Mouse (Mus musculus) MEL (cell line): Measurements from ENCODE around the gene Oca2. TPM values are rescaled to one million over a fixed set of nuclear protein-coding genes. Genes with fewer than 3 reads are reported as not detected.

Source experiments
- DNase-seq: peaks from one replicate; pipeline ENCODE4 v3.0.0; 2011; ENCODE audit warnings: low read depth, low spot score
- H3K27ac ChIP-seq: 2 replicates; pipeline ENCODE4 v1.5.1; 2012; ENCODE audit warnings: low read depth, mild to moderate bottlenecking, control low read depth, low read length, moderate library complexity; ENCODE audit not compliant: control insufficient read depth
- H3K27me3 ChIP-seq, 2 experiments: fragments of 150-350 bp in 1 of 2; sonication (generic) in 1 of 2; 2 replicates each; pipeline ENCODE4 v1.6.1; 2012; ENCODE audit warnings: low read length in 2 of 2, mild to moderate bottlenecking in 2 of 2, improper control_type of control experiment in 1 of 2, moderate library complexity in 1 of 2; ENCODE audit not compliant: insufficient read depth in 2 of 2, control insufficient read depth in 1 of 2
- H3K36me3 ChIP-seq, 2 experiments: 2 replicates each; pipeline ENCODE4 v1.6.1; 2012 to 2014; ENCODE audit warnings: low read length in 2 of 2, improper control_type of control experiment in 1 of 2, inconsistent platforms in 1 of 2, mild to moderate bottlenecking in 1 of 2; ENCODE audit not compliant: insufficient read depth in 2 of 2, control insufficient read depth in 1 of 2
- H3K4me1 ChIP-seq, 2 experiments: fragments of 150-350 bp in 1 of 2; sonication (generic) in 1 of 2; 2 replicates each; pipeline ENCODE4 v1.6.1; 2012; ENCODE audit warnings: low read length in 2 of 2, improper control_type of control experiment in 1 of 2, mild to moderate bottlenecking in 1 of 2; ENCODE audit not compliant: insufficient read depth in 2 of 2, control insufficient read depth in 1 of 2
- H3K4me3 ChIP-seq, 2 experiments: fragments of 150-350 bp in 1 of 2; sonication (generic) in 1 of 2; 2 replicates each; pipeline ENCODE4 v1.5.1; 2012; ENCODE audit warnings: low read depth in 2 of 2, low read length in 2 of 2, mild to moderate bottlenecking in 2 of 2, moderate library complexity in 2 of 2, control low read depth in 1 of 2, improper control_type of control experiment in 1 of 2; ENCODE audit not compliant: control insufficient read depth in 1 of 2, insufficient read depth in 1 of 2
- H3K79me2 ChIP-seq: 2 replicates; pipeline ENCODE4 v1.6.1; 2012; ENCODE audit warnings: mild to moderate bottlenecking, low read length, moderate library complexity; ENCODE audit not compliant: control insufficient read depth, poor library complexity, insufficient read depth
- H3K9ac ChIP-seq: 2 replicates; pipeline ENCODE4 v1.6.1; 2012; ENCODE audit warnings: low read depth, mild to moderate bottlenecking, control low read depth, low read length, moderate library complexity; ENCODE audit not compliant: control insufficient read depth, poor library complexity, severe bottlenecking
- H3K9me3 ChIP-seq: fragments of 150-350 bp; sonication (generic); replicated peaks from 2 replicates; pipeline ENCODE4 v1.6.1; 2012; ENCODE audit warnings: mild to moderate bottlenecking, low read length, improper control_type of control experiment, moderate library complexity; ENCODE audit not compliant: insufficient read depth
- BHLHE40 ChIP-seq: IDR thresholded peaks from 2 replicates; pipeline ENCODE4 v1.6.1; 2012; ENCODE audit warnings: low read depth, mild to moderate bottlenecking, inconsistent platforms, low read length, improper control_type of control experiment, borderline replicate concordance
- CHD1 ChIP-seq: IDR thresholded peaks from 2 replicates; pipeline ENCODE4 v1.6.1; 2012; ENCODE audit warnings: low read depth, mild to moderate bottlenecking, inconsistent platforms, low read length, improper control_type of control experiment
- CHD2 ChIP-seq: IDR thresholded peaks from 2 replicates; pipeline ENCODE4 v1.6.1; 2011; ENCODE audit warnings: low read length, improper control_type of control experiment
- CTCF ChIP-seq, 3 experiments: IDR thresholded peaks in 2 of 3; conservative IDR thresholded peaks in 1 of 3; 2 replicates each; pipeline ENCODE4 v1.5.1; 2011 to 2012; ENCODE audit warnings: low read length in 3 of 3, low read depth in 2 of 3, mild to moderate bottlenecking in 2 of 3, improper control_type of control experiment in 1 of 3, inconsistent platforms in 1 of 3, mixed read lengths in 1 of 3, moderate library complexity in 1 of 3; ENCODE audit not compliant: control insufficient read depth in 1 of 3, insufficient read depth in 1 of 3, poor library complexity in 1 of 3, severe bottlenecking in 1 of 3
- E2F4 ChIP-seq: IDR thresholded peaks from 2 replicates; pipeline ENCODE4 v1.6.1; 2011; ENCODE audit warnings: low read depth, low read length, improper control_type of control experiment, borderline replicate concordance
- ELF1 ChIP-seq: IDR thresholded peaks from 2 replicates; pipeline ENCODE4 v1.6.1; 2014; ENCODE audit warnings: low read depth, mild to moderate bottlenecking, inconsistent platforms, low read length, improper control_type of control experiment, moderate library complexity
- GABPA ChIP-seq: IDR thresholded peaks from 2 replicates; pipeline ENCODE4 v1.6.1; 2012; ENCODE audit warnings: low read depth, mild to moderate bottlenecking, inconsistent platforms, low read length, improper control_type of control experiment, moderate library complexity
- JUND ChIP-seq: IDR thresholded peaks from 2 replicates; pipeline ENCODE4 v1.6.1; 2011; ENCODE audit warnings: low read depth, mild to moderate bottlenecking, improper control_type of control experiment, low read length
- MAFK ChIP-seq: IDR thresholded peaks from 2 replicates; pipeline ENCODE4 v1.6.1; 2011; ENCODE audit warnings: low read depth, mild to moderate bottlenecking, low read length, improper control_type of control experiment, borderline replicate concordance
- MEF2A ChIP-seq: IDR thresholded peaks from 2 replicates; pipeline ENCODE4 v1.6.1; 2014; ENCODE audit warnings: low read depth, mild to moderate bottlenecking, inconsistent platforms, low read length, improper control_type of control experiment; ENCODE audit not compliant: poor library complexity, insufficient replicate concordance, severe bottlenecking; ENCODE audit errors: extremely low read depth
- MXI1 ChIP-seq: IDR thresholded peaks from 2 replicates; pipeline ENCODE4 v1.6.1; 2011; ENCODE audit warnings: mild to moderate bottlenecking, low read depth, low read length, improper control_type of control experiment
- MYB ChIP-seq: IDR thresholded peaks from 2 replicates; pipeline ENCODE4 v1.6.1; 2011; ENCODE audit warnings: mild to moderate bottlenecking, low read depth, low read length, improper control_type of control experiment
- NELFE ChIP-seq: IDR thresholded peaks from 2 replicates; pipeline ENCODE4 v1.6.1; 2011; ENCODE audit warnings: low read depth, low read length, improper control_type of control experiment
- NRF1 ChIP-seq: IDR thresholded peaks from 2 replicates; pipeline ENCODE4 v1.6.1; 2014; ENCODE audit warnings: low read depth, mild to moderate bottlenecking, inconsistent platforms, low read length, improper control_type of control experiment, moderate library complexity; ENCODE audit not compliant: poor library complexity, insufficient read depth, severe bottlenecking
- POLR2AphosphoS2 ChIP-seq: IDR thresholded peaks from 2 replicates; pipeline ENCODE4 v1.6.1; 2011; ENCODE audit warnings: low read length, improper control_type of control experiment
- POLR2AphosphoS5 ChIP-seq: IDR thresholded peaks from 2 replicates; pipeline ENCODE4 v1.6.1; 2012; ENCODE audit warnings: low read depth, borderline replicate concordance, mild to moderate bottlenecking, inconsistent platforms, low read length, moderate library complexity, mixed read lengths
- SIN3A ChIP-seq: IDR thresholded peaks from 2 replicates; pipeline ENCODE4 v1.6.1; 2012; ENCODE audit warnings: low read length, improper control_type of control experiment, inconsistent platforms
- SMC3 ChIP-seq: IDR thresholded peaks from 2 replicates; pipeline ENCODE4 v1.6.1; 2011; ENCODE audit warnings: low read depth, low read length, improper control_type of control experiment
- TCF12 ChIP-seq: IDR thresholded peaks from 2 replicates; pipeline ENCODE4 v1.6.1; 2014; ENCODE audit warnings: low read depth, mild to moderate bottlenecking, inconsistent platforms, low read length, improper control_type of control experiment, moderate library complexity
- UBTF ChIP-seq: IDR thresholded peaks from 2 replicates; pipeline ENCODE4 v1.6.1; 2012; ENCODE audit warnings: low read depth, mild to moderate bottlenecking, inconsistent platforms, low read length, improper control_type of control experiment, moderate library complexity, borderline replicate concordance; ENCODE audit not compliant: insufficient read depth
- USF2 ChIP-seq, 2 experiments: IDR thresholded peaks; 2 replicates each; pipeline ENCODE4 v1.6.1; 2011 to 2012; ENCODE audit warnings: improper control_type of control experiment in 2 of 2, low read length in 2 of 2, borderline replicate concordance in 1 of 2, inconsistent platforms in 1 of 2, low read depth in 1 of 2, mild to moderate bottlenecking in 1 of 2; ENCODE audit not compliant: insufficient read depth in 1 of 2
- ZKSCAN1 ChIP-seq: IDR thresholded peaks from 2 replicates; pipeline ENCODE4 v1.6.1; 2012; ENCODE audit warnings: low read depth, mild to moderate bottlenecking, inconsistent platforms, low read length, improper control_type of control experiment, moderate library complexity
- ZNF384 ChIP-seq: IDR thresholded peaks from 2 replicates; pipeline ENCODE4 v1.6.1; 2012; ENCODE audit warnings: low read depth, mild to moderate bottlenecking, inconsistent platforms, low read length, improper control_type of control experiment
- polyA plus RNA-seq, 2 experiments: library from polyadenylated mRNA; stranded (reverse) in 1 of 2; unstranded in 1 of 2; fragments of >175 nt in 1 of 2; fragments of >200 nt in 1 of 2; gene quantifications; 2 replicates each; pipeline versions ENCODE4 v1.2.1 to v1.2.4; 2012; ENCODE audit warnings: low replicate concordance in 2 of 2, low read depth in 1 of 2; ENCODE audit not compliant: insufficient read length in 2 of 2, insufficient read depth in 1 of 2, missing spikeins in 1 of 2
- total RNA-seq: library from RNA; depleted of rRNA; stranded (reverse); fragments of 300-350 nt; gene quantifications from 2 replicates; pipeline ENCODE4 v1.2.3, GENCODE M21; 2012; rRNA removed

Oca2 gene
- total RNA-seq (not detected in 2 replicates), polyA plus RNA-seq (not detected)

DNA sequence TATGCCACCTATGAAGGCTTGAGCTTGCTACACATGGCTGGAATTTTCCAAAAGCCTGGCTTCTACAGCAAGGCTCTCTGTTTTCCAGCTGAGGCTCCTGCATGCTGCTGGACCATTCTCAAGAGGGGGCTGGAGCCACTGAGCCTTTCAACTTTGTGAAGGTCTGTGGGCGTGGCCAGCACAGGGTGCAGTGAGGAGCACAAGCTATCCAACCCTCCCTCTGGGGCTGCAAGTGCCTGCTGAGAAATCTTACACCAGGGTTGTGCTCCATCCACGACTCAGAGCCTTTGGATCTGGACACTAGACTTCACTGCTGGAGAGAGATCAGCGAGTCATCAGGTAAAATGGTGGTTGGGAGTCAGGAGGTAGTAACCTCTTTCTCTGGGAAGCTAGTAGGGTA, at the start of gene Oca2:
Gene Oca2, plus strand, starts transcription at position 218 of the 400 bp plus-strand sequence.
- H3K4me3 ChIP-seq = no peak within 1 kb of the TSS
- no peak for DNase-seq
- H3K4me1 ChIP-seq = no peaks in the 10 kb centered on the region
- no peaks in the 10 kb centered on the region for H3K79me2 ChIP-seq
- H3K9ac ChIP-seq = no peak within 1 kb of the TSS
- no peaks in the 10 kb centered on the region for H3K27me3 ChIP-seq
- TF ChIP-seq ZNF384 (no peak), SIN3A (no peak), BHLHE40 (no peak), USF2 (IDR thresholded peaks at IDR 0.05; ENCODE audit: borderline replicate concordance in 1 of 2, insufficient read depth in 1 of 2, low read depth in 1 of 2, low read length in 2 of 2) (no peak), MXI1 (no peak), NELFE (no peak), CHD1 (no peak), ELF1 (no peak), MEF2A (no peak), CTCF (IDR thresholded peaks at IDR 0.05 in 2 of 3, conservative IDR thresholded peaks at IDR 0.05 in 1 of 3; ENCODE audit: control insufficient read depth in 1 of 3, insufficient read depth in 1 of 3, low read depth in 2 of 3, low read length in 3 of 3, poor library complexity in 1 of 3, severe bottlenecking in 1 of 3) (no peak), ZKSCAN1 (no peak), UBTF (no peak), TCF12 (no peak), NRF1 (no peak), E2F4 (no peak)
- no peak within 1 kb of the TSS for H3K27ac ChIP-seq
- H3K9me3 ChIP-seq = no peaks in the 10 kb centered on the region
- no peaks in the 10 kb centered on the region for H3K36me3 ChIP-seq

DNA sequence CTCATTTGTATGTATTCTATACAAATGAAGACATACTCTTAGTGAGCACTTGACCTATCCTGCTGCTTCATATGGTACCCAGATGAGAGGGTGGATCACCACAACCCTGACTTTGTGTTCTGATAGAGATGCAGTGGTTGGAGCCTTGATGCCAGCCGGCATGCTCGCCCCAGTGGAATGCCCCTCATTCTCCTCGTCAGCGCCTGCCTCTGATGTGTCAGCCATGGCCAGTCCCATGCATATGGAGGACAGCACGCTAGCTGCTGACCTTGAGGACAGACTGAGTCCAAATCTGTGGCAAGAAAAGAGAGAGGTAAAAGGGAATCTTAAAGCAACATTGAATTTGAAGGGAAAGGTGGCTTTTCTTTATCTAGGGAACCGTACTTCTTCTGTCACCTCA, 48.5 kb upstream of the Oca2 start:
- peaks cover 0 to 9% of the 10 kb centered on the region in 2 experiments; a peak in 2 of 4 replicates for H3K36me3 ChIP-seq
- H3K79me2 ChIP-seq = no peaks in the 10 kb centered on the region
- no peak overlapping the region for H3K4me3 ChIP-seq
- no peak for DNase-seq
- TF ChIP-seq GABPA (no peak), CHD2 (no peak), MAFK (no peak), POLR2AphosphoS5 (no peak), SMC3 (no peak), NRF1 (no peak), ZNF384 (no peak), JUND (no peak), BHLHE40 (no peak), E2F4 (no peak), MYB (no peak), POLR2AphosphoS2 (no peak)
- H3K9ac ChIP-seq = no peak overlapping the region
- no peaks in the 10 kb centered on the region for H3K27me3 ChIP-seq
- H3K9me3 ChIP-seq = no peaks in the 10 kb centered on the region
- H3K4me1 ChIP-seq = no peaks in the 10 kb centered on the region
- H3K27ac ChIP-seq = no peak overlapping the region
